Mouse (Mus musculus) testis, postnatal 10 days (tissue): ENCODE data around the gene Zfp385a.
A peak's percentile ranks its signal among the peaks of the same experiment; 100 is the strongest.
"Not testable (repeated sequence)": the region's sequence is repeated elsewhere in the genome, so short reads cannot be mapped to it uniquely, and the experiment has no call there.

Source experiments
- DNase-seq: peaks from one replicate; pipeline ENCODE4 v3.0.0; 2021; ENCODE audit warnings: low spot score

Gene Zfp385a

DNA sequence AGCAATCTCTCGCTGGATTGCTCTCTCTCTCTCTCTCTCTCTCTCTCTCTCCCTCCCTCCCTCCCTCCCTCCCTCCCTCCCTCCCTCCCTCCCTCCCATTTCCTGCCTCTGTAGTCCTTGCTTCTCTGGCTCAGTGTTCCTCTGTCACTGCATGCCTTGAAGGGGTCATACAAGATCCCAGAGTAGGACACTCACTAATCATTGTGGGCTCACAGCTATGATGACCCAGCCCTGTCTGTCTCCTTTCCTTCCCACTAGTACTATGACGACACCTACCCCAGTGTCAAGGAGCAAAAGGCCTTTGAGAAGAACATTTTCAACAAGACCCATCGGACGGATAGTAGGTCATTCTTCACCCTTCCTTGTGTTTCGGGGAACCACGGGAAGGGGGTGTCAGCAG lies 49.5 kb downstream of the Zfp385a start:
- DNase-seq = no peak

DNA sequence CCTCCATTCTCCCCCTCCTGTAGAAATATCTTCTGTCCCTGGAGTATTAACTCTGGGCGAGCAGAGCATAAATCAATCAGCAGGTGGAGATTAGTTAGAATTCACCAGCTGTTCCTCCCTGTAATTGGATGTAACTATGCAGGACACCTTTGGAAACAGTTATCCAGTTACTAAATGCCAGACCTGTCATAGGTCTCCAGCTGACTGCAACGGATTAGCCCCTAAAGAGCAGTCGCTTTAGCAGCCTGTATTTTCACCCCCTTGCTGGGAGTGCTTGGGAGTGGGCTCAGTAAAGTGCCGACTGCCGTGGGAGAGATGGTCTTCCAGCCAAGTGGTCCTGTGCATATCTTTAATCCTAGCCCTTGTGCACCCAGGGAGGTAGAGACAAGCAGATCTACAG lies 50.3 kb downstream of the Zfp385a start:
- DNase-seq = no peak

DNA sequence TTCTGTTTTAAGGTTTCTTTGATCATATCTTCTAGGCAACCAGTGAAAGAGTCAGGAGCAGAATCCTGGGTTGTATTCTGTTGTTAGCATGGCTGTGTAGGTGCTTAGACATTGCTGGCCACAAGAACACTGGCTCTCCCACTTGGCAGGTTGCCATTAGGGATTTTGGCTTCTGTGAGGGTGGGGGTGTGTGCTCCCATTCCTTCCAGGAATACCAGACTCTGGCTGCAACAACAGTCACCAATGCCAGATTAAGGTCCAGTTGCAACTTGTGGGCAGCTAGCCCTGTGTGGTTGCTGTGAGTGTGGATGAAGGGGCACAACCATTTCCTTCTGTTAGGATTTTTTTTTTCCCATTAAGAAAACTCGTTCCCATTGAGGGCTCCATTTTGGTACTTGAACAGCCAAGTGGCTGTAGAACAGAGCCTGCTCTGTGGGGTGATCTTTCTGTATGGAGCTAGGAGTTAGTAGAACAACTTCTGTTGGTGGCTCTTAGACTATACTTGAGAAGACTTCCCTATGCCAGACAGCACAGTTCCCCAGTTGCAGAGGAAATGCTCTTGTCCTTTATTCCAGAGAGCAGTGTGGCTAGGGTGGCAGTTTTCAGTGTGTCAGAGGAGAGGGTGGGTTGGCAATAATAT lies 54.0 kb downstream of the Zfp385a start:
- peak; percentile 60 for DNase-seq

DNA sequence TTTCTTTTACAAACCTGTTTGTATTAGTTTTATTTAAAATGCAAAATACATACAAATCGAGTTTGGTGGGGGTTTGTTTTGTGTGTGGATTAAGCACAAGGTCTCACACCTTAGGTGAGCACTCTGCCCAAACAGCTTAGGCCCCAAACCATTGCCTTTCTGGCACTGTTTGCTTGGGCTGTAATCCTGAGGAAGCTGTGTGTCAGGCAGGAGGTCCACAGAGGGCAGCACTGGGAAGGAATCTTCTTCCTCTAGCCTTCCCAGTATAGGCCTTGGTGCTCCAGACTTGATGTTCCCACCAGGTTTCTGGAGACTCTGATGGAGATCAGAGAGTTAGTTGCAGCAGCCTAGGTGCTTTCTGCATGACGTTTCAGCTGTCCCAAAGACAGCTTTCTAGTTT lies 55.2 kb downstream of the Zfp385a start:
- peak; percentile 64 for DNase-seq

DNA sequence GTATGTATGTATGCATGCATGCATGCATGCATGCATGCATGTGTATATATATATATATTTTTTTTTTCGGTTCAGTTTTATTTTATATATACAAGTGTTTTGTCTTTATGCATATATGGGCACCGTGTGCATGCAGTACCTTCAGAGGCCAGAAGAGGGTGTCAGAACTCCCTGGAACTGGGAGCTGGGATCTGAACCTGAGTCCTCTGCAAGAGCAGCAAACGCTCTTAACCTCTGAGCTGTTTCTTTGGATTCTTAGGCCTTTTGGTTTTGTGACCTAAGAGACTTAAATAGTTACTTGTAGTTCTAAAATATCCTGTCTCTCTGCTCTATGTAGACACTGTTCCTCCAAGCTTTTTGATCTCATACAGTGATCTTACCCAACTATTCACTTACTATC lies 55.8 kb downstream of the Zfp385a start:
- DNase-seq = peak; percentile 79

DNA sequence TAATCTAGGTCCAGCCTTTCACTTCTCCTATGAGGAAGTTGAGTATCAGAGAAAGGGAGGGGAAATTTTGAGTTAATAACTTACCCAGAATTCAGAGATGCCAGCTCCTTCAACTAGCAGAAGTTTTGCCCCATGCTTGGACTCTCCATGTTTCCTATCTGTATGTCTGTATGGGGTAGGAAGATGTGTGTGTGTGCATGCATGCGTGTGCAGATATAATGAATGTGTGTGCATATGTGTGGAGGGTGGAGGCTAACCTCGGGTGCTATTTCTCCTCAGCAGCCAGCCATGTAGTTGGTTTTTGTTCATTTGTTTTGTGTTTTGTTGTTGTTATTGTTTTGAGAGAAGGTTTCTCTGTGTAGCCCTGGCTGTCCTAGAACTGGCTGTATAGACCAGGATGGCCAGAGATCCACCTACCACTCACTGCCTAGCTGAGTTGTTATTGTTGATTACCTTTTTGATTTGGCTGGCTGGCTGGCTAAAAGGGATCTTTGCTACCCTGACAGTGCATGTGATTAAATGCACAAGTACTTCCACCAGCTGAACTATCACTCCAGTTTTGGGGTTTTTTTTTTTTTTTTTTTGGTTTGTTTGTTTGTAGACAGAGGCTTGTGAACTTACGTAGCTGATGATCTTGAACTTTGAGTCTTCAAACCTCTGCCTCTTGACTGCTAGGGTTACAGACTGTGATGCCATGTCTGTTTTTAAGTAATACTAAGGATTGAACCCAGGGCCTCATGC lies 58.3 kb downstream of the Zfp385a start:
- no peak for DNase-seq

DNA sequence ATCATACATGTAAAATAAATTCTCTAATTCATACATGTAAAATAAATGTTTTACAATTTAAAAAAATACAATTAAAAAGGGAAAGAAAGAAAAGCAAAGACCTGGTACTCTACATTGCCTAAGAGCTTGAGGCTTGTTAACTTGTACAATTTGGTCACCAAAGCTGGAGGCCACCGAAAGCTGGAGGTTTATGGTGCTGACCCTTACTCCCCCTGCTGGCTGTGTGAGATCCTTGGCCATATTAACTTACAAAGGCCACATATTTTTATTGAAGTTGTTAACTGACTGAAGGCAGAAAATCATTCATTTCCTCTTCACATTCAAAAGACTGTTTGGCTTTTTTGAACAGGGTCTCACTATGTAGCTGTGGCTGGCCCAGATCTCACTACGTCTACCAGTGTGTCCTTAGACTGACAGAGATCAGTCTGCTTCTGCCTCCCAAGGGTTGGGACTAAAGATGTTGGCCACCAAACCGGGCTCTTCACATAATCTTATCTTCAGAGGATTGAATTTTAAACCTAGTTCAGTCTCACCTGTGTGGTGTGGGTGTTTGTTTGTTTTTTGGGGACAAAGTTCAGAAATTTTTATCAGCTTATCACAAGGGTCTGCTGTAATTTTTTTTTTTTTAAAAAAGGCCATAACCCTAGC lies 59.0 kb downstream of the Zfp385a start:
- DNase-seq = no peak

DNA sequence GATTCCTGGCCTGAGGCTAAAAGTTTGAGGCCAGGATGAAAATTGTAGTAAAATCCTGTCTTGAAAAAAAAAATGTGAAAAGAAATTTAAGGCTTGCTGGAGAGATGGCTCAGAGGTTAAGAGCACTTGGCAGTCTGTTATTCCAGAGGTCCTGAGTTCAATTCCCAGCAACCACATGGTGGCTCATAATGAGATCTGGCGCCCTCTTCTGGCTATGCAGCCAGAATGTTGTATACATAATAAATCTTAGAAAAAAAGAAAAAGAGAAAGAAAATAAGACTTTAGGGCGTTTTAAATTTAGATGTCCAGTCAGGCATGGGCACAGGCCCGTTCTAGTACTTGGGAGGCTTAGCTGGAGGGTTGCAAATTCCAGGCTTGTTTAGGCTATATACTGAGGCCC lies 60.1 kb downstream of the Zfp385a start:
- peak; percentile 70 for DNase-seq

DNA sequence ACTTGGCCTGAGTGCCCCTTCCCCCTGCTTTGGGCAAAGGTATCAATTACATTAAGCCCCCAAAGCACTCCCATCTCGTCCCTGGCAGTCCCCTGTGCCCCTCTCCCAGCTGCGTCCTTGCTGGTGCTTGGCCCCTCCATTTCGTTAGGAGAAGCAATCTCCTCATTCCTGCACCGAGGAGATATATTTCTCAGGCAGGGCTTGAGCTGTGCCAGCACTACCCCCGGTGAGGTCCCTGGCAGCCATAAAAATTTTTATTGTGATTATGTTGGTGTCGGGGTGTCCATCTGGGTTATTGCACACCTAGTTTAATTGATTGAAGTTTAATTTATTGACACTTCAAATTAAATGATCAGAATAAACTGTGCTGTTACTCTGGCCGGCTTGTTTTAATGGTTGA lies 61.9 kb downstream of the Zfp385a start:
- DNase-seq = no peak

DNA sequence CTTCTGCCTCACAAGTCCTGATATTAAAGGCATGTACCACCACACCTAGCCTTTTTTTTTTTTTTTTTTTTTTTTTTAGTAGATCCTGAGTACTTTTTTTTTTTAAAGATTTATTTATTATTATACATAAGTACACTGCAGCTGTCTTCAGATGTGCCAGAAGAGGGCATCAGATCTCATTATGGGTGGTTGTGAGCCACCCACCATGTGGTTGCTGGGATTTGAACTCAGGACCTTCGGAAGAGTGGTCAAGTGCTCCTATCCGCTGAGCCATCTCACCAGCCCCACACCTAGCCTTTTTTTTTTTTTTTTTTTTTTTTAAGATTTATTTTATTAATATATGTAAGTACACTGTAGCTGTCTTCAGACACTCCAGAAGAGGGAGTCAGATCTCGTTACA lies 64.0 kb downstream of the Zfp385a start:
- DNase-seq = not testable (repeated sequence)

DNA sequence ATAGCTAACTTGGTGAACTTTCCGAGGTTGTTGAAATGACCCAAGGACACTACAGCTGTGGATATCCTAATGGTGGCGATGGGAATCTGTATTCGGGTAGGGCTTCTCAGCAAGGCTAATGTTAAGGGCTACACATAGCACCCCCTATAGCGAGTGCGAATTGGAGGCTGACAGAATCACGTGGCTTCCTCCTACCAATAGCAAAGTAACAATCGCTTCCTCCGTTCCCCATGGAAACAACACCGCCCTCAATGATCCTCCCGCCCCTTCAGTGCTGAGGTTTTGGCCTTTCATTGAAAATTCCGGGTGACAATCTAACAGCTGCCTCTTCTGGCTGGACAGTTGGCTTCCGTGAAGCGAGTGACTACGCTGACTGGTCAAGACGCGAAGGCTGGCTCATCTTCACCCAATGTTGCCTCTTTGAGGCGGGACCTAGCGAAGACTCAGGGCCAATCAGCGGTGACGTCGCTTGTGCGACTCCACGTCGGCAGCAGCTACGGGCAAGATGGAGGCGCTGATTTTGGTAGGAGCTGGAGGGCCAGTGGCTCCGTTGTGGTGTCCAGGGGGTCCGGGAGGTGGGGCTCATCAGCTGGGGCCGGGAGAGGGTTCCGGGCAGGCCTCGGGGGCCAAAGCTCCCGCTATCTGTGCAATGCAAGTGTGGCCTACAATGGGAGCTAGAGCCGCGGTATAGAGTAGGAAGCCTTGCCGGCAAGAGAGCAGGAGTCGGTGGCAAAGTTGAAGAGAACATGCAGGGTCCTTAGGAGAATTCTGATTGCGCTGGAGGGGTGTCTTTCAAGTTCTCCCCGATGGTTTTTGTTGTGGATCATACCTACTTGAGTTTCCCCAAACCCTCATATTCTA lies 67.2 kb downstream of the Zfp385a start, which contains the start of gene Copz1:
Copz1 (plus strand) TSS at position 296 of the 861 bp plus-strand sequence.
- peak; percentile 91 for DNase-seq

DNA sequence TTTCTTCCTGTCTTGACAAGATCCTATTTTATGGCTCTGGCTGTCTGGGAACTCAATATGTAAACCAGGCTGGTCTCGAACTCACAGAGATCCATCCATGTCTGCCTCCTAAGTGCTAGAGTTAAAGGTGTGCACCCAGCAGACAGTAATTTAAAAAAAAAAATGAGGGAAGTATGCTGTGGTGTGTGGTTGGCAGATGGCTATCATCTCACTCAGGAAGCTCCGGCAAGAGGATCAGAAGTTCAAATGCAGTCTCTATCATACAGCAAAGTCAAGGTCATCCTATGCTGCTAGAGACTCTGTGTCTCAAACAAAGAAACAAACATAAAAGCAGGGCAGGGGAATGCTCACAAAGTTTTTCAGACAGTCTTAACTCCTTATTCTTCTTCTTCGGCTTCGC lies 71.0 kb downstream of the Zfp385a start:
- DNase-seq = no peak

DNA sequence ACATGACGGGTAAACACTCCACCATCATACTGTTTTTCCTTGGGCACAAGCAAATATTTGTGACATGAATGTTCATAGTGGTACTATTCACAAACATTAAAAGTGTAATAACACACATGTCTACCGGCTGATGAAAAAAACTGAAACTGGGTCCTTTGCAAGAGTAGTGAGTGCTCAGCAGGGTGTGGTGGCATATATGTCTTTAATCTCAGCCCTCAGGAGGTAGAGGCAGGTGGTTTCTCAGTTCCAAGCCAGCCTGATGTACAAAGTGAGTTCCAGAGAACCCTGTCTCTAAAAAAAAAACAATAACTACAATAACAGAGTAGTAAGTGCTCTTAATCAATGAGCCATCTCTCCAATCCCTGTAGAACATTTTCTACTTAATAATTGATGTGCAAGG lies 75.1 kb downstream of the Zfp385a start:
- no peak for DNase-seq
